In the genomic region with DNA sequence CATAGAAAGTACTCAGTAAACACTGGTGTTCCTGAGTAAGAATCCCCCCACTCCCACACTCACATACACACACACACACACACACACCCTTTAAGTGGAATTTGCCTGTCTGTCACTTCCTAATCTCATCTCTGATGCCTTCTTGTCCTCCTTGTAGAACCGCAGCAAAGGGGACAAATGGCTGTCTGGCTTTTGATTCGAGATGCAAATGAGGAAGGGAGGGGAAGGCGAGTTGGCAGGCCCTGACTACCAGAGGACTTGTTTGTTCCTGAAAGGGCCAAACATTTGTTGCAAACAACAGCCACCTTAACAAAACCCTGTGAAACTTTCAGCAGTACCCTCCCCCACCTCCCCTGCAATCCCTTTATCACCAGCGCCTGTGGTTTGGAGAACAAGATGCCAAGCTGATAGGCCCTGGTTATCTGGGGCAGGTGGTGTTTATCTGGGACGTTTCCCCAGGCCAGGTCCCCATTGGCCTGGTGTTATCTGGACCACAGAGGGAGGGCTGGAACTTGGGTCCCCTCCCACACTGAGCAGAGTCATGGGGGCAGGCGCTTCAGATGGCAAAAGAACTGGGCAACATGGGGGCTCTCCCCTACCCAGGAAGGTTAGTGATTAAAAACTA, we compare ENCODE assay signal across 23 mouse cellular contexts.
A peak's percentile ranks its signal among the peaks of the same experiment; 100 is the strongest.
DNase-seq lines count a peak whose midpoint lies in the region; ATAC-seq and TF ChIP-seq lines count a peak whose summit lies in the region.
"Had no signal": no experiment of that assay in that cellular context is flagged by ENCODE, and none has a peak within 500 bp of the region (broad histone marks: within the 10 kb centered on the region; RNA-seq: fewer than 3 reads in every experiment).

No protein-coding gene starts in this region.

- no peak for TF ChIP-seq POLR2A in ES-Bruce4 (IDR thresholded peaks at IDR 0.05; ENCODE audit: insufficient read depth, low read length)

- ATAC-seq in hindbrain, embryonic 13.5 days (ENCODE audit: low FRiP score): no peak
- peak; percentile 95 for ATAC-seq in liver, embryonic 16.5 days (ENCODE audit: low read depth)
- ATAC-seq: forebrain, postnatal 0 days; inflammation-experienced regulatory T-cells, adult 6 months; midbrain, embryonic 13.5 days had no signal

- 26% methylated on average over 6 of the region's 6 CpGs for WGBS in hindbrain, embryonic 10.5 days
- WGBS in hindbrain, embryonic 13.5 days: 22% methylated on average over 6 of the region's 6 CpGs
- WGBS in liver, embryonic 16.5 days (ENCODE audit: insufficient replicate concordance): 6% methylated on average over 6 of the region's 6 CpGs

- intact Hi-C loops in gastrocnemius, postnatal 14 days (cut with DNase I; ENCODE audit: low total_unique reads): no loop called here

- no peak overlapping the region for H3K4me2 ChIP-seq in hindbrain, embryonic 13.5 days
- peak overlapping the region; percentile 6 for H3K4me2 ChIP-seq in liver, embryonic 16.5 days (ENCODE audit: low read depth, low read length)
- H3K4me2 ChIP-seq: hindbrain, embryonic 12.5 days; limb, embryonic 13.5 days; midbrain, embryonic 13.5 days had no signal

- DNase-seq in hindbrain, embryonic 10.5 days (ENCODE audit: low spot score): no peak
- peak; percentile 49 for DNase-seq in c-Kit-positive CD71-positive TER-119-positive erythroid progenitor cells, embryonic 14.5 days (ENCODE audit: low spot score)
- no peak for DNase-seq in gastrocnemius, postnatal 14 days
- DNase-seq in lung, adult 18-20 months: no peak
- no peak for DNase-seq in right cerebral cortex, postnatal 4 days
- DNase-seq: adrenal gland, postnatal 36 days; B cell, adult 2 months; cerebellum, adult 8-10 months; forebrain, postnatal 0 days; heart, postnatal 10 days; kidney, adult 2 months; kidney, postnatal 4 days; layer of hippocampus, adult 9-11 months; right cerebral cortex, postnatal 25 days; thymus, postnatal 14 days had no signal

- no peaks in the 10 kb centered on the region for H3K36me3 ChIP-seq in hindbrain, embryonic 10.5 days
- no peaks in the 10 kb centered on the region for H3K36me3 ChIP-seq in hindbrain, embryonic 13.5 days
- H3K36me3 ChIP-seq in ES-Bruce4 (ENCODE audit: control insufficient read depth, insufficient read depth, low read length, poor library complexity, severe bottlenecking): no peaks in the 10 kb centered on the region
- no peaks in the 10 kb centered on the region for H3K36me3 ChIP-seq in liver, embryonic 16.5 days (ENCODE audit: control insufficient read depth, insufficient read depth)
- H3K36me3 ChIP-seq: hindbrain, embryonic 12.5 days; limb, embryonic 13.5 days; midbrain, embryonic 13.5 days had no signal

- peaks cover 69% of the 10 kb centered on the region for H3K27me3 ChIP-seq in hindbrain, embryonic 10.5 days (ENCODE audit: insufficient read depth, poor library complexity, severe bottlenecking)
- H3K27me3 ChIP-seq in hindbrain, embryonic 13.5 days: peaks cover 17% of the 10 kb centered on the region
- no peaks in the 10 kb centered on the region; the same call in 1 of the 2 replicates for H3K27me3 ChIP-seq in ES-Bruce4 (ENCODE audit: control insufficient read depth, insufficient read depth, low read length, poor library complexity, severe bottlenecking)
- no peaks in the 10 kb centered on the region for H3K27me3 ChIP-seq in liver, embryonic 16.5 days (ENCODE audit: control insufficient read depth, insufficient read depth, low read depth, low read length)

- TF ChIP-seq EP300 in ES-Bruce4 (IDR thresholded peaks at IDR 0.05; ENCODE audit: insufficient read depth, low read depth, low read length): 0 out of 2 replicates have a peak, but pooled peaks have one; percentile 16

- H3K4me1 ChIP-seq in hindbrain, embryonic 10.5 days (replicated peaks): peaks cover 10% of the 10 kb centered on the region
- H3K4me1 ChIP-seq in hindbrain, embryonic 13.5 days (replicated peaks): peaks cover 18% of the 10 kb centered on the region
- peaks cover 3% of the 10 kb centered on the region for H3K4me1 ChIP-seq in ES-Bruce4 (ENCODE audit: control insufficient read depth, insufficient read depth, low read length)
- peaks cover 7% of the 10 kb centered on the region for H3K4me1 ChIP-seq in liver, embryonic 16.5 days (ENCODE audit: control insufficient read depth, low read depth, low read length)

- no peak for TF ChIP-seq CTCF in ES-Bruce4 (IDR thresholded peaks at IDR 0.05; ENCODE audit: low read depth, low read length)

- no peak overlapping the region for H3K9ac ChIP-seq in hindbrain, embryonic 13.5 days
- H3K9ac ChIP-seq in ES-Bruce4 (ENCODE audit: low read depth, poor library complexity, severe bottlenecking): no peak overlapping the region
- H3K9ac ChIP-seq in liver, embryonic 16.5 days (ENCODE audit: low read depth, low read length): no peak overlapping the region
- H3K9ac ChIP-seq: forebrain, postnatal 0 days; hindbrain, embryonic 12.5 days; limb, embryonic 13.5 days; midbrain, embryonic 13.5 days had no signal

- no peaks in the 10 kb centered on the region for H3K9me3 ChIP-seq in hindbrain, embryonic 10.5 days
- no peaks in the 10 kb centered on the region for H3K9me3 ChIP-seq in hindbrain, embryonic 13.5 days
- no peaks in the 10 kb centered on the region for H3K9me3 ChIP-seq in ES-Bruce4 (replicated peaks; ENCODE audit: control insufficient read depth, insufficient read depth, low read length, poor library complexity, severe bottlenecking)
- H3K9me3 ChIP-seq in liver, embryonic 16.5 days (replicated peaks; ENCODE audit: control insufficient read depth, low read length): no peaks in the 10 kb centered on the region
- H3K9me3 ChIP-seq: hindbrain, embryonic 12.5 days; limb, embryonic 13.5 days; midbrain, embryonic 13.5 days had no signal

- H3K4me3 ChIP-seq in hindbrain, embryonic 10.5 days: no peak overlapping the region
- H3K4me3 ChIP-seq in hindbrain, embryonic 13.5 days: no peak overlapping the region
- no peak overlapping the region for H3K4me3 ChIP-seq in ES-Bruce4 (ENCODE audit: low read depth, low read length)
- H3K4me3 ChIP-seq in liver, embryonic 16.5 days (ENCODE audit: low read depth, low read length): no peak overlapping the region
- H3K4me3 ChIP-seq: hindbrain, embryonic 12.5 days; limb, embryonic 13.5 days; midbrain, embryonic 13.5 days had no signal

- H3K27ac ChIP-seq in hindbrain, embryonic 10.5 days: peak overlapping the region; percentile 64
- no peak overlapping the region for H3K27ac ChIP-seq in hindbrain, embryonic 13.5 days
- H3K27ac ChIP-seq in ES-Bruce4 (ENCODE audit: insufficient read depth, low read length): no peak overlapping the region
- H3K27ac ChIP-seq in liver, embryonic 16.5 days (ENCODE audit: low read length): no peak overlapping the region
- H3K27ac ChIP-seq: hindbrain, embryonic 12.5 days; limb, embryonic 13.5 days; macrophage; midbrain, embryonic 13.5 days had no signal
